Mouse (Mus musculus) limb, embryonic 14.5 days (tissue): ENCODE data around the gene Fam219a. TPM values are rescaled to one million over a fixed set of nuclear protein-coding genes. Genes with fewer than 3 reads are reported as not detected.

ENCODE experiments used
- ATAC-seq: fragments of 200-750 bp; cut with Nextera tagmentation; 2 replicates; pipeline ENCODE4 v1.8.0; 2017; ENCODE audit warnings: low read depth, moderate number of reproducible peaks, moderate TSS enrichment; ENCODE audit not compliant: low FRiP score
- DNase-seq: peaks from one replicate; pipeline ENCODE4 v3.0.0-alpha.2; 2015; ENCODE audit warnings: low spot score
- H3K27ac ChIP-seq: fragments of 300-500 bp; sonication (generic); replicated peaks from 2 replicates; pipeline ENCODE4 v1.5.1; 2014; ENCODE audit warnings: low read depth, mild to moderate bottlenecking, low read length, moderate library complexity, mixed read lengths
- H3K27me3 ChIP-seq: fragments of 300-500 bp; sonication (generic); 2 replicates; pipeline ENCODE4 v1.6.1; 2014; ENCODE audit warnings: low read length, mixed read lengths; ENCODE audit not compliant: control insufficient read depth, insufficient read depth
- H3K36me3 ChIP-seq: fragments of 300-500 bp; sonication (generic); 2 replicates; pipeline ENCODE4 v1.6.1; 2014; ENCODE audit warnings: mild to moderate bottlenecking, low read length, moderate library complexity, mixed read lengths; ENCODE audit not compliant: control insufficient read depth, insufficient read depth
- H3K4me1 ChIP-seq: fragments of 300-500 bp; sonication (generic); 2 replicates; pipeline ENCODE4 v1.6.1; 2014; ENCODE audit warnings: antibody characterized with exemption, low read length, mixed read lengths; ENCODE audit not compliant: control insufficient read depth, insufficient read depth
- H3K4me2 ChIP-seq: fragments of 300-500 bp; sonication (generic); replicated peaks from 2 replicates; pipeline ENCODE4 v1.6.1; 2014; ENCODE audit warnings: low read depth, mild to moderate bottlenecking, low read length, moderate library complexity; ENCODE audit not compliant: severe bottlenecking
- H3K4me3 ChIP-seq: fragments of 300-500 bp; sonication (generic); replicated peaks from 2 replicates; pipeline ENCODE4 v1.5.1; 2014; ENCODE audit warnings: low read length
- H3K9ac ChIP-seq: fragments of 300-500 bp; sonication (generic); 2 replicates; pipeline ENCODE4 v1.6.1; 2014; ENCODE audit warnings: mild to moderate bottlenecking, low read depth, low read length, moderate library complexity; ENCODE audit not compliant: severe bottlenecking
- H3K9me3 ChIP-seq: fragments of 300-500 bp; sonication (generic); 2 replicates; pipeline ENCODE4 v1.6.1; 2016; ENCODE audit warnings: low read length; ENCODE audit not compliant: control insufficient read depth
- POLR2A ChIP-seq: fragments of 200-500 bp; IDR thresholded peaks from 2 replicates; pipeline ENCODE4 v1.8.0; 2012; ENCODE audit warnings: inconsistent platforms, mild to moderate bottlenecking, moderate library complexity, borderline replicate concordance; ENCODE audit not compliant: insufficient read depth, insufficient read length; ENCODE audit errors: extremely low read depth
- WGBS: fragments of 180-500 bp; shearing (Covaris S2); extraction: QIAGEN DNeasy Blood & Tissue Kit; methylation state at CpG from one replicate; pipeline ENCODE4 v1.1.7; 2014; 5-methylcytosine and 5-hydroxymethylcytosine counted together
- polyA plus RNA-seq, 2 experiments: library from polyadenylated mRNA; depleted of rRNA in 1 of 2; stranded (reverse) in 1 of 2; unstranded in 1 of 2; fragments of >200 nt; fragmentation: Nextera tagmentation in 1 of 2; extraction: Ambion mirVana in 1 of 2; gene quantifications; 2 replicates each; pipeline versions ENCODE4 v1.2.1 to v1.2.3; 2012 to 2014

Fam219a gene
- polyA plus RNA-seq, 2 experiments = 2.4 to 13.7 TPM

DNA sequence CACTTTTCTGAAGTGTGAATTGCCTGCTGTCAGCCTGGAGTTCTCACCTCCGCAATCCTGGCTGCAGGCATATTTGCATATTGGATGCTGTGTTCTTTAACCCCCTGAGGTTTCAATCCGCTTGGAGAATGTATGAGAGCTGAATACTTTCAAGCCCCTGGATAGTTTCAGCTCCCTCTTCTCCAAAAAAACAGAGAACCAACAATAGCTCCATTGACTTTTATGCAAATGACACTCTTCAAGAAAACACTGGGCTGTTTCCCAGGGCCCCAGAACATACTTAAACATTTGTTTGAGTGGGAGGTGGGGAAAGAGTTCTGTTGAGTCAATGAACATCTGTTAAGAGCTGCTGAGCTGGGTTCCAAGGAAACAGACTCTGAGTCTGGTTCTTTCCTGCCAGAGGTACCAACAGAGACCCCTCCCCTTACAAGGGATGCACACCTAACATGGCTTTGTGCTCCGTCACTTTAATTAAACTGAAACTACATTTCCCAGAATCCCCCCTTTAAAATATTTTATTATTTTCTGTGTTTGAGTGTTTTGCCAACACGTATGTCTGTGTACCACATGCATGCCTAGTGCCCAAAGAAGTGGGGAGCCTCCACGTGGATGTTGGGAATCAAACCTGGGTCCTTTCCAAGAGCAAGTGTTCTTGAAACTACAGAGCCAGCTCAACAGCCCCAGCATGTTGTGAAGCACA is 98.5 kb downstream of the Fam219a start:
- ATAC-seq (no peak), DNase-seq (peak; percentile 5)
- WGBS = 37% methylated on average over 5 of the region's 5 CpGs
- H3K36me3 ChIP-seq = no peaks in the 10 kb centered on the region
- H3K27ac ChIP-seq = no peak overlapping the region
- 0 out of 2 replicates have a peak, but pooled peaks cover 6% of the 10 kb centered on the region for H3K4me1 ChIP-seq
- H3K9ac ChIP-seq = no peak overlapping the region
- no peaks in the 10 kb centered on the region for H3K27me3 ChIP-seq
- no peaks in the 10 kb centered on the region for H3K9me3 ChIP-seq
- H3K4me2 ChIP-seq = no peak overlapping the region
- no peak overlapping the region for H3K4me3 ChIP-seq
- TF ChIP-seq POLR2A = no peak

DNA sequence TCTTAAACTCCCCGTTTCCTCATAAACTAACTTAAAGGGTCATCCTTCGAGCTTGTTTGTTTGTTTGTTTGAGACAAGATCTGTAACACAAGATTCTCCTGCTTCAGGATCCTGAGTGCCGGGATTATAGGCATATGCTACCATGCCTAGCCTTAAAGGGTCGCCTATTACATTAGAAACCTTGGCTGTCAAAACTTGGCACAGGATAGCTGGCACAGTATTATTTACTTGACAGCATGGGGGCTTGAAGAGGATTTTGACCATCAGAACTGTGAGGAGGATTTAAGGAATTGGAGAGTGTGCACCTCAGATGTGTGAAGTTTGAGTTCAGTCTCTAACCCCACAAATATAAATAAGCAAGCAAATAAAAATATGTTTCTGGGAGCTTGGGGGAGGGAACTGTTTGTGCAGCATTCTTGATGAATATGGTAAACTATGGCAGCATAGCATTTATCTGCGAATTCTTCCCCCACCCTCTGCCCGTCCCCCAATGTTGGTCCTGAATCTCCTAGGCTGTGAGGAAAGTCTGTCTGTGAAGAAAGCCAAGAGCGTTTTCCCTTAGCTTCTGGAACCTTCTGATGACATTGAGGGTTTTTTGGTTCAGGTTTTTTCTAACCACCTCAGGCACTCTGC is 99.2 kb downstream of the Fam219a start:
- ATAC-seq (no peak), DNase-seq (no peak)
- Histone ChIP-seq H3K4me2 (no peak overlapping the region), H3K9me3 (no peaks in the 10 kb centered on the region), H3K9ac (no peak overlapping the region), H3K36me3 (no peaks in the 10 kb centered on the region), H3K27me3 (no peaks in the 10 kb centered on the region), H3K4me3 (no peak overlapping the region), H3K27ac (no peak overlapping the region), H3K4me1 (0 out of 2 replicates have a peak, but pooled peaks cover 6% of the 10 kb centered on the region)
- WGBS = 56% methylated on average over 7 of the region's 7 CpGs
- no peak for TF ChIP-seq POLR2A

DNA sequence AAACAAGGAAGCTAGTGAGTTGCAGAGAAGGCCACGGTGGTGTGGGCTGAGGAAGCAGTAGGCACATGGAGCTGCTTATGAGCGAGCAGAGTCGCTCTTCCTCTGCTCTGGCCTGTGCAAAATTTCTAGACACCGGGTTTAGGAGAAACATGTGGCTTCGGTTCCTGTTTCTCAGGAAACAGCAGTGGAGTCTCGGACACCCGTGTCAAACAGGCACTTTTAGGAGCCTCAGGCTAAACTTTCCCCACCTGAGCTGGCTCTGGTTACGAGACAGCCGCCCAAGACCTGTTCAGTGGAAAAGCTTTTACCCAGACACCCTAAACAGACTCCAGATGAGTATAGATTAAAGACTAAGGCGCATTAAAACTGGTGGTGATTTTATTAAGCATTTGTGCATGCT is 100.1 kb downstream of the Fam219a start:
- no peak overlapping the region for H3K4me2 ChIP-seq
- no peaks in the 10 kb centered on the region for H3K36me3 ChIP-seq
- no peak for TF ChIP-seq POLR2A
- no peak overlapping the region for H3K27ac ChIP-seq
- H3K9me3 ChIP-seq = no peaks in the 10 kb centered on the region
- no peak overlapping the region for H3K9ac ChIP-seq
- ATAC-seq (no peak), DNase-seq (no peak)
- 29% methylated on average over 10 of the region's 10 CpGs for WGBS
- 0 out of 2 replicates have a peak, but pooled peaks cover 6% of the 10 kb centered on the region for H3K4me1 ChIP-seq
- H3K27me3 ChIP-seq = no peaks in the 10 kb centered on the region
- H3K4me3 ChIP-seq = no peak overlapping the region

DNA sequence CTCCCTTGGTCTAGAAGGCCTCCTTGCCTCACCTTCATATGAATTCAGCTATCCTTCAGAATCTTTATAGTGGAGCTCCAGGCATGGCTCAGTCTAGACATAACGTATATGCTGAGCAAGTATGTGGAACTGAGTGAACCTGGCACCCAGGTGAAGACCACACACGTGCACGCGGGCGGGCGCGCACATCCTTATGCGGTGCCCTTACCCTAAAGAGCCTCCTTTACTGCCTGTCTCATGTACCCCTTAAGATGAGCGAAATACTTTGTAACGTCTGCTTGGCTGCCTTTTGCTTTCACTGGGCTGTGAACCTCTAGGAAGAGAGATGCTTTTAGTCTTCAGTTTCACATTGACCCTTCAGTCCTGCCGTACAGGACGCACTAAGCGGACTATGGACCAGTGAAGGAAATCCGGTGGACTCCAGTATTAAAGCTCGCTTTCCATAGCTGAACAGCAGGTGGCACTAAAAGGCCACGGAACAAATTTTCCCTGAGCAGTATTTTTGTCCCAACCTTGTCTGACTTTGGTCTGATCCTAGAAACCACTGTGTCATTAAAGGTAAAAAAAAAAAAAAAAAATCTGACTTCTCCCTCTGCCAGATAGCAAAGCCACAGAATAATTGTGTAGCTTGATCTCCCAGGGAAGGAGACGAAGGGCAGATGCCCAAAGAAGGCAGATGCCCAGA is 100.8 kb downstream of the Fam219a start:
- Histone ChIP-seq H3K9ac (no peak overlapping the region), H3K4me2 (no peak overlapping the region), H3K4me1 (peaks cover 11% of the 10 kb centered on the region; the same call in 1 of the 2 replicates), H3K9me3 (no peaks in the 10 kb centered on the region), H3K27ac (no peak overlapping the region), H3K27me3 (no peaks in the 10 kb centered on the region), H3K36me3 (no peaks in the 10 kb centered on the region), H3K4me3 (no peak overlapping the region)
- ATAC-seq = no peak
- WGBS = 53% methylated on average over 17 of the region's 17 CpGs
- DNase-seq = peak; percentile 74
- TF ChIP-seq POLR2A = no peak

Other genes with a start within 250 kb of the Fam219a start
- 34.9 and 48.3 TPM in 2 replicates for gene Ubap1, start 220.5 kb downstream of the Fam219a start, polyA plus RNA-seq (2012; rRNA removed)
- 48.9 and 51.4 TPM in 2 replicates for gene Ubap1, start 220.5 kb downstream of the Fam219a start, polyA plus RNA-seq (2014; fragmentation: Nextera tagmentation; extraction: Ambion mirVana)
- gene Kif24, start 104.7 kb downstream of the Fam219a start, polyA plus RNA-seq (2012; rRNA removed) = 7.0 and 7.2 TPM in 2 replicates
- 4.3 and 4.6 TPM in 2 replicates for gene Kif24, start 104.7 kb downstream of the Fam219a start, polyA plus RNA-seq (2014; fragmentation: Nextera tagmentation; extraction: Ambion mirVana)
- gene Nudt2, start 104.4 kb downstream of the Fam219a start, polyA plus RNA-seq (2012; rRNA removed) = 19.1 and 32.6 TPM in 2 replicates
- 47.7 and 52.8 TPM in 2 replicates for gene Nudt2, start 104.4 kb downstream of the Fam219a start, polyA plus RNA-seq (2014; fragmentation: Nextera tagmentation; extraction: Ambion mirVana)
- 5.4 and 5.5 TPM in 2 replicates for gene AI464131, start 66.5 kb downstream of the Fam219a start, polyA plus RNA-seq (2012; rRNA removed)
- gene AI464131, start 66.5 kb downstream of the Fam219a start, polyA plus RNA-seq (2014; fragmentation: Nextera tagmentation; extraction: Ambion mirVana) = 4.7 and 5.9 TPM in 2 replicates
- 0.76 and 0.78 TPM in 2 replicates for gene 1110017D15Rik, start 52.2 kb downstream of the Fam219a start, polyA plus RNA-seq (2012; rRNA removed)
- 0.44 and 0.50 TPM in 2 replicates for gene 1110017D15Rik, start 52.2 kb downstream of the Fam219a start, polyA plus RNA-seq (2014; fragmentation: Nextera tagmentation; extraction: Ambion mirVana)
- gene Dnaic1, start 237 bp upstream of the Fam219a start, polyA plus RNA-seq (2012; rRNA removed) = 0.78 and 0.99 TPM in 2 replicates
- 0.67 TPM in 1 of 2 replicates, not detected in the other for gene Dnaic1, start 237 bp upstream of the Fam219a start, polyA plus RNA-seq (2014; fragmentation: Nextera tagmentation; extraction: Ambion mirVana)
- 15.6 and 22.3 TPM in 2 replicates for gene Enho, start 70.8 kb upstream of the Fam219a start, polyA plus RNA-seq (2012; rRNA removed)
- gene Enho, start 70.8 kb upstream of the Fam219a start, polyA plus RNA-seq (2014; fragmentation: Nextera tagmentation; extraction: Ambion mirVana) = 12.5 and 13.1 TPM in 2 replicates
- 34.2 and 43.6 TPM in 2 replicates for gene Cntfr, start 127.6 kb upstream of the Fam219a start, polyA plus RNA-seq (2012; rRNA removed)
- 5.3 and 5.4 TPM in 2 replicates for gene Cntfr, start 127.6 kb upstream of the Fam219a start, polyA plus RNA-seq (2014; fragmentation: Nextera tagmentation; extraction: Ambion mirVana)
- gene Il11ra1, start 130.5 kb upstream of the Fam219a start, polyA plus RNA-seq (2012; rRNA removed) = 247 and 316 TPM in 2 replicates
- gene Il11ra1, start 130.5 kb upstream of the Fam219a start, polyA plus RNA-seq (2014; fragmentation: Nextera tagmentation; extraction: Ambion mirVana) = 384 and 431 TPM in 2 replicates
- gene Rpp25l, start 144.0 kb upstream of the Fam219a start, polyA plus RNA-seq (2012; rRNA removed) = 59.3 and 67.5 TPM in 2 replicates
- 69.8 and 76.2 TPM in 2 replicates for gene Rpp25l, start 144.0 kb upstream of the Fam219a start, polyA plus RNA-seq (2014; fragmentation: Nextera tagmentation; extraction: Ambion mirVana)
- gene Dctn3, start 153.6 kb upstream of the Fam219a start, polyA plus RNA-seq (2012; rRNA removed) = 64.2 and 70.1 TPM in 2 replicates
- gene Dctn3, start 153.6 kb upstream of the Fam219a start, polyA plus RNA-seq (2014; fragmentation: Nextera tagmentation; extraction: Ambion mirVana) = 99.1 and 101 TPM in 2 replicates
- gene Arid3c, start 161.6 kb upstream of the Fam219a start, polyA plus RNA-seq (2012; rRNA removed) = 0.09 and 0.20 TPM in 2 replicates
- gene Arid3c, start 161.6 kb upstream of the Fam219a start, polyA plus RNA-seq (2014; fragmentation: Nextera tagmentation; extraction: Ambion mirVana) = 0.29 TPM in 1 of 2 replicates, not detected in the other
- 83.3 and 119 TPM in 2 replicates for gene Galt, start 185.7 kb upstream of the Fam219a start, polyA plus RNA-seq (2012; rRNA removed)
- gene Galt, start 185.7 kb upstream of the Fam219a start, polyA plus RNA-seq (2014; fragmentation: Nextera tagmentation; extraction: Ambion mirVana) = 39.5 and 43.6 TPM in 2 replicates
- gene Sigmar1, start 186.6 kb upstream of the Fam219a start, polyA plus RNA-seq (2012; rRNA removed) = 79.2 and 91.4 TPM in 2 replicates
- 85.3 and 88.9 TPM in 2 replicates for gene Sigmar1, start 186.6 kb upstream of the Fam219a start, polyA plus RNA-seq (2014; fragmentation: Nextera tagmentation; extraction: Ambion mirVana)
- gene Ccl27a, start 204.7 kb upstream of the Fam219a start, polyA plus RNA-seq (2012; rRNA removed) = 96.6 and 107 TPM in 2 replicates
- gene Ccl27a, start 204.7 kb upstream of the Fam219a start, polyA plus RNA-seq (2014; fragmentation: Nextera tagmentation; extraction: Ambion mirVana) = 44.9 and 50.9 TPM in 2 replicates